34 mouse cellular contexts compared by ENCODE assay signal in the genomic region with DNA sequence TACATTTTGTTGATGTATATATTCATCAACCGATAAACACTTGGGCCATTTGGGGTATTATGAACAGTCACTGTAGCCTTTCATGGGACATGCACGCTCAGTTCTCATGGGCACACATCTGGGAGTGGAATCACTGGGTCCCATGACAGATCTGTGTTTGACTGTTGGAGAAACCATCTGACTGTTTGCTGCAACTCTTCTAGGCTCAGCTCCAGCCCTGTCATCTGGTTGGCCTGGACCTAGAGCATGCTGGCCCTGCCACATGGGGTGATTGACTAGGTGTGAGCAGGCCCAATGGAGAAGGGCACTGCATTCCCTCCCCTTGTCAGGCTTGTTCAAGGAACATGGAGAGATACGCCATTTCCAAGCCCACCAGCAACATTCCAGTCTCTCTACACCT. TPM values are rescaled to one million over a fixed set of nuclear protein-coding genes. Genes with fewer than 3 reads are reported as not detected.
DNase-seq lines count a peak whose midpoint lies in the region; ATAC-seq and TF ChIP-seq lines count a peak whose summit lies in the region.
"Had no signal": no experiment of that assay in that cellular context is flagged by ENCODE, and none has a peak within 500 bp of the region (broad histone marks: within the 10 kb centered on the region; RNA-seq: fewer than 3 reads in every experiment).

No protein-coding gene starts in this region.

- intact Hi-C loops in heart, postnatal 25 days (cut with DNase I): no loop called here

- H3K9me3 ChIP-seq in heart, embryonic 15.5 days (replicated peaks): no peaks in the 10 kb centered on the region
- no peaks in the 10 kb centered on the region for H3K9me3 ChIP-seq in lung, embryonic 16.5 days (ENCODE audit: control insufficient read depth, low read length)
- H3K9me3 ChIP-seq in midbrain, postnatal 0 days (ENCODE audit: low read length): no peaks in the 10 kb centered on the region
- H3K9me3 ChIP-seq in midbrain, embryonic 15.5 days: no peaks in the 10 kb centered on the region
- H3K9me3 ChIP-seq: embryonic facial prominence, embryonic 12.5 days; hindbrain, embryonic 12.5 days; intestine, embryonic 15.5 days; midbrain, embryonic 13.5 days; neural tube, embryonic 15.5 days had no signal

- 80% methylated on average over 3 of the region's 3 CpGs for WGBS in heart, embryonic 15.5 days
- WGBS in lung, embryonic 16.5 days: 65% methylated on average over 3 of the region's 3 CpGs
- WGBS in midbrain, postnatal 0 days: 89% methylated on average over 3 of the region's 3 CpGs
- WGBS in midbrain, embryonic 15.5 days: 93% methylated on average over 3 of the region's 3 CpGs

- TF ChIP-seq CTCF in midbrain, postnatal 0 days (IDR thresholded peaks at IDR 0.05): no peak

- no peak overlapping the region for H3K4me3 ChIP-seq in heart, embryonic 15.5 days
- no peak overlapping the region for H3K4me3 ChIP-seq in lung, embryonic 16.5 days (ENCODE audit: low read length)
- no peak overlapping the region for H3K4me3 ChIP-seq in midbrain, postnatal 0 days (ENCODE audit: low read depth, low read length)
- no peak overlapping the region for H3K4me3 ChIP-seq in midbrain, embryonic 15.5 days
- H3K4me3 ChIP-seq: embryonic facial prominence, embryonic 12.5 days; hindbrain, embryonic 12.5 days; intestine, embryonic 15.5 days; midbrain, embryonic 13.5 days; neural tube, embryonic 15.5 days had no signal

- no peak overlapping the region for H3K9ac ChIP-seq in heart, embryonic 15.5 days
- no peak overlapping the region for H3K9ac ChIP-seq in lung, embryonic 16.5 days (ENCODE audit: low read length)
- H3K9ac ChIP-seq in midbrain, postnatal 0 days (replicated peaks; ENCODE audit: low read length, poor library complexity, severe bottlenecking): no peak overlapping the region
- H3K9ac ChIP-seq in midbrain, embryonic 15.5 days: no peak overlapping the region
- H3K9ac ChIP-seq: embryonic facial prominence, embryonic 12.5 days; hindbrain, embryonic 12.5 days; intestine, embryonic 15.5 days; midbrain, embryonic 13.5 days; neural tube, embryonic 15.5 days had no signal

- H3K27me3 ChIP-seq in heart, embryonic 15.5 days: no peaks in the 10 kb centered on the region; the same call in 1 of the 2 replicates
- H3K27me3 ChIP-seq in lung, embryonic 16.5 days (ENCODE audit: control insufficient read depth, insufficient read depth, low read depth, low read length): no peaks in the 10 kb centered on the region
- no peaks in the 10 kb centered on the region for H3K27me3 ChIP-seq in midbrain, postnatal 0 days (ENCODE audit: insufficient read depth, low read length)
- H3K27me3 ChIP-seq in midbrain, embryonic 15.5 days (replicated peaks): no peaks in the 10 kb centered on the region
- H3K27me3 ChIP-seq: embryonic facial prominence, embryonic 12.5 days; hindbrain, embryonic 12.5 days; intestine, embryonic 15.5 days; midbrain, embryonic 13.5 days; neural tube, embryonic 15.5 days had no signal

- no peak for ATAC-seq in heart, embryonic 15.5 days (replicated peaks; ENCODE audit: insufficient number of reproducible peaks, insufficient read depth, low FRiP score, low read depth)
- peak; percentile 56; the same call in 1 of the 2 replicates for ATAC-seq in lung, embryonic 16.5 days (ENCODE audit: low read depth)
- no peak for ATAC-seq in midbrain, postnatal 0 days (ENCODE audit: low FRiP score)
- no peak for ATAC-seq in midbrain, embryonic 15.5 days (replicated peaks)
- ATAC-seq: forebrain, embryonic 14.5 days; hindbrain, postnatal 0 days; midbrain, embryonic 13.5 days; Patski had no signal

- peaks cover 6% of the 10 kb centered on the region; the same call in 1 of the 2 replicates for H3K4me1 ChIP-seq in heart, embryonic 15.5 days (replicated peaks)
- peaks cover 9% of the 10 kb centered on the region for H3K4me1 ChIP-seq in lung, embryonic 16.5 days (replicated peaks; ENCODE audit: control insufficient read depth, insufficient read depth, low read length)
- H3K4me1 ChIP-seq in midbrain, postnatal 0 days (ENCODE audit: insufficient read depth, low read length): no peaks in the 10 kb centered on the region
- H3K4me1 ChIP-seq in midbrain, embryonic 15.5 days: no peaks in the 10 kb centered on the region
- H3K4me1 ChIP-seq: midbrain, embryonic 13.5 days had no signal

- H3K27ac ChIP-seq in heart, embryonic 15.5 days: peak overlapping the region; percentile 9; the same call in 1 of the 2 replicates
- no peak overlapping the region for H3K27ac ChIP-seq in lung, embryonic 16.5 days (ENCODE audit: low read length)
- H3K27ac ChIP-seq in midbrain, postnatal 0 days (ENCODE audit: low read depth, low read length): peak overlapping the region; percentile 39; the same call in 1 of the 2 replicates
- no peak overlapping the region for H3K27ac ChIP-seq in midbrain, embryonic 15.5 days
- H3K27ac ChIP-seq: embryonic facial prominence, embryonic 12.5 days; hindbrain, embryonic 12.5 days; hindbrain, postnatal 0 days; intestine, embryonic 15.5 days; midbrain, embryonic 13.5 days; neural tube, embryonic 15.5 days had no signal

- H3K4me2 ChIP-seq in heart, embryonic 15.5 days: no peak overlapping the region
- no peak overlapping the region for H3K4me2 ChIP-seq in lung, embryonic 16.5 days (ENCODE audit: low read depth, low read length)
- no peak overlapping the region for H3K4me2 ChIP-seq in midbrain, postnatal 0 days (ENCODE audit: low read depth, low read length, poor library complexity, severe bottlenecking)
- H3K4me2 ChIP-seq in midbrain, embryonic 15.5 days: no peak overlapping the region
- H3K4me2 ChIP-seq: embryonic facial prominence, embryonic 12.5 days; hindbrain, embryonic 12.5 days; intestine, embryonic 15.5 days; midbrain, embryonic 13.5 days; neural tube, embryonic 15.5 days had no signal

- DNase-seq in heart, postnatal 25 days (ENCODE audit: low spot score): no peak
- no peak for DNase-seq in lung, adult 18-20 months
- DNase-seq in midbrain, postnatal 0 days (ENCODE audit: low spot score): no peak
- no peak for DNase-seq in spleen, postnatal 14 days (ENCODE audit: low spot score in 2 of 2)
- DNase-seq: adrenal gland, postnatal 14 days; cerebellum, adult 11-12 months; cerebellum, adult 9-11 months; embryo, embryonic 11 days; heart, postnatal 36 days; kidney, postnatal 36 days; layer of hippocampus, postnatal 36 days; liver; retina, postnatal 1 day; right cerebral cortex, postnatal 14 days; thymus, postnatal 25 days had no signal

- H3K36me3 ChIP-seq in heart, embryonic 15.5 days: no peaks in the 10 kb centered on the region
- H3K36me3 ChIP-seq in lung, embryonic 16.5 days (ENCODE audit: control insufficient read depth, insufficient read depth, low read length): no peaks in the 10 kb centered on the region
- H3K36me3 ChIP-seq in midbrain, postnatal 0 days (ENCODE audit: insufficient read depth, low read length): no peaks in the 10 kb centered on the region
- no peaks in the 10 kb centered on the region for H3K36me3 ChIP-seq in midbrain, embryonic 15.5 days (replicated peaks)
- H3K36me3 ChIP-seq: embryonic facial prominence, embryonic 12.5 days; hindbrain, embryonic 12.5 days; intestine, embryonic 15.5 days; midbrain, embryonic 13.5 days; neural tube, embryonic 15.5 days had no signal

RNA-seq across cellular contexts. Expression of a gene that starts 17.2 kb away (rescaled TPM):
- 2.0 and 4.0 TPM in 2 replicates for polyA plus RNA-seq in heart, embryonic 15.5 days (2015; fragmentation: Nextera tagmentation; extraction: Ambion mirVana)
- 1 to 10 TPM; 7.2 to 8.1 TPM for total RNA-seq in heart, postnatal 25 days (2021)
- polyA plus RNA-seq in lung, embryonic 16.5 days (2015; fragmentation: Nextera tagmentation; extraction: Ambion mirVana): 4.0 and 4.4 TPM in 2 replicates
- total RNA-seq in midbrain, postnatal 0 days (2014; rRNA removed): 10.2 and 13.9 TPM in 2 replicates
- 6.5 TPM in 2 replicates for polyA plus RNA-seq in midbrain, postnatal 0 days (2015; fragmentation: Nextera tagmentation; extraction: Ambion mirVana)
- polyA plus RNA-seq in midbrain, embryonic 15.5 days (2015; fragmentation: Nextera tagmentation; extraction: Ambion mirVana): 6.0 and 7.2 TPM in 2 replicates
- total RNA-seq: MEL had no signal
- polyA plus RNA-seq: Patski had no signal

RNA-seq across cellular contexts. Expression of a gene that starts 36.1 kb away (rescaled TPM):
- polyA plus RNA-seq in heart, embryonic 15.5 days (2015; fragmentation: Nextera tagmentation; extraction: Ambion mirVana): not detected in 2 replicates
- not detected for total RNA-seq in heart, postnatal 25 days (2021)
- polyA plus RNA-seq in lung, embryonic 16.5 days (2015; fragmentation: Nextera tagmentation; extraction: Ambion mirVana): not detected in 2 replicates
- not detected in 2 replicates for total RNA-seq in midbrain, postnatal 0 days (2014; rRNA removed)
- not detected in 2 replicates for polyA plus RNA-seq in midbrain, postnatal 0 days (2015; fragmentation: Nextera tagmentation; extraction: Ambion mirVana)
- not detected in 2 replicates for polyA plus RNA-seq in midbrain, embryonic 15.5 days (2015; fragmentation: Nextera tagmentation; extraction: Ambion mirVana)
- total RNA-seq: adrenal gland, postnatal 14 days; gastrocnemius, adult 18-20 months; hindbrain, postnatal 0 days; MEL had no signal
- polyA plus RNA-seq: embryonic facial prominence, embryonic 12.5 days; forebrain, embryonic 14.5 days; heart, embryonic 14.5 days; hindbrain, embryonic 12.5 days; hindbrain, postnatal 0 days; intestine, embryonic 15.5 days; kidney, adult 2 months; kidney, embryonic 16.5 days; limb, embryonic 11.5 days; liver, embryonic 16.5 days; midbrain, embryonic 13.5 days; neural tube, embryonic 15.5 days; Patski; stomach, embryonic 16.5 days had no signal

Comparison
In these comparisons a context has a peak if more than half of its experiments do, and no peak if none do; other contexts are left out.
1. H3K27ac ChIP-seq: peak in heart, embryonic 15.5 days (single experiment) and midbrain, postnatal 0 days (single experiment); none in lung, embryonic 16.5 days (single experiment) and midbrain, embryonic 15.5 days (single experiment).